Mouse (Mus musculus): ENCODE results near the gene Hnrnpul2. TPM values are rescaled to one million over a fixed set of nuclear protein-coding genes. Genes with fewer than 3 reads are reported as not detected.
A peak's percentile ranks its signal among the peaks of the same experiment; 100 is the strongest.

Gene Hnrnpul2
- polyA plus RNA-seq, 1 experiment from 2014 or later: 6.4 TPM

GRCm38 (mm10) chr19:8839908-8840791, 20.3 kb downstream of the Hnrnpul2 start:
- Histone ChIP-seq H3K27ac (peak overlapping the region; percentile 99), H3K9ac (peak overlapping the region; percentile 90), H3K4me3 (peak overlapping the region; percentile 65), H3K27me3 (no peaks in the 10 kb centered on the region), H3K4me2 (peak overlapping the region; percentile 83), H3K4me1 (peaks cover 27% of the 10 kb centered on the region), H3K9me3 (replicated peaks) (no peaks in the 10 kb centered on the region), H3K36me3 (ENCODE audit: poor library complexity, severe bottlenecking) (peaks cover 23% of the 10 kb centered on the region)
- WGBS: 18% methylated on average over 29 of the region's 29 CpGs
- ATAC-seq: peak; percentile 50

GRCm38 (mm10) chr19:8841012-8841411, 21.2 kb downstream of the Hnrnpul2 start:
- Histone ChIP-seq H3K4me3 (peak overlapping the region; percentile 65), H3K36me3 (ENCODE audit: poor library complexity, severe bottlenecking) (peaks cover 24% of the 10 kb centered on the region), H3K27ac (no peak overlapping the region; the same call in 1 of the 2 replicates), H3K4me1 (peaks cover 27% of the 10 kb centered on the region), H3K27me3 (no peaks in the 10 kb centered on the region), H3K9ac (peak overlapping the region; percentile 90), H3K9me3 (replicated peaks) (no peaks in the 10 kb centered on the region), H3K4me2 (peak overlapping the region; percentile 83)
- WGBS: 87% methylated on average over 7 of the region's 7 CpGs
- no peak for ATAC-seq

GRCm38 (mm10) chr19:8842961-8843360, 23.2 kb downstream of the Hnrnpul2 start:
- ATAC-seq: no peak
- no peaks in the 10 kb centered on the region for H3K27me3 ChIP-seq
- 83% methylated on average over 6 of the region's 6 CpGs for WGBS
- no peaks in the 10 kb centered on the region for H3K9me3 ChIP-seq (replicated peaks)
- no peak overlapping the region for H3K27ac ChIP-seq
- peak overlapping the region; percentile 46; the same call in 1 of the 2 replicates for H3K9ac ChIP-seq
- H3K4me2 ChIP-seq: no peak overlapping the region
- H3K4me3 ChIP-seq: no peak overlapping the region
- H3K36me3 ChIP-seq (ENCODE audit: poor library complexity, severe bottlenecking): peaks cover 40% of the 10 kb centered on the region
- H3K4me1 ChIP-seq: peaks cover 27% of the 10 kb centered on the region

GRCm38 (mm10) chr19:8844371-8845129, 24.7 kb downstream of the Hnrnpul2 start:
- Histone ChIP-seq H3K9me3 (replicated peaks) (no peaks in the 10 kb centered on the region), H3K36me3 (ENCODE audit: poor library complexity, severe bottlenecking) (peaks cover 50% of the 10 kb centered on the region)

GRCm38 (mm10) chr19:8848356-8848755, 28.5 kb downstream of the Hnrnpul2 start:
- Histone ChIP-seq H3K27ac (no peak overlapping the region), H3K4me3 (no peak overlapping the region), H3K36me3 (ENCODE audit: poor library complexity, severe bottlenecking) (peaks cover 40% of the 10 kb centered on the region), H3K27me3 (no peaks in the 10 kb centered on the region), H3K9ac (no peak overlapping the region), H3K4me2 (no peak overlapping the region), H3K4me1 (0 out of 2 replicates have a peak, but pooled peaks cover 3% of the 10 kb centered on the region), H3K9me3 (replicated peaks) (no peaks in the 10 kb centered on the region)
- 70% methylated on average over 5 of the region's 5 CpGs for whole genome bisulfite sequencing
- no peak for ATAC-seq

More at GRCm38 (mm10) chr19:8844371-8845129, 24.7 kb downstream of the Hnrnpul2 start:
- 69% methylated on average over 5 of the region's 5 CpGs for WGBS
- no peaks in the 10 kb centered on the region for H3K27me3 ChIP-seq
- no peak overlapping the region for H3K4me3 ChIP-seq
- H3K9ac ChIP-seq: no peak overlapping the region
- peaks cover 17% of the 10 kb centered on the region for H3K4me1 ChIP-seq
- no peak overlapping the region for H3K4me2 ChIP-seq
- H3K27ac ChIP-seq: no peak overlapping the region
- ATAC-seq: no peak

- H3K9ac ChIP-seq: peak within 1 kb of the TSS; percentile 8; the same call in 1 of the 2 replicates
- ATAC-seq: no peak
- 0 out of 2 replicates have a peak, but pooled peaks cover 3% of the 10 kb centered on the region for H3K4me1 ChIP-seq
- H3K27ac ChIP-seq: no peak within 1 kb of the TSS
- H3K4me2 ChIP-seq: no peak within 1 kb of the TSS
- H3K9me3 ChIP-seq (replicated peaks): no peaks in the 10 kb centered on the region
- peaks cover 35% of the 10 kb centered on the region for H3K36me3 ChIP-seq (ENCODE audit: poor library complexity, severe bottlenecking)
- H3K27me3 ChIP-seq: no peaks in the 10 kb centered on the region
- H3K4me3 ChIP-seq: no peak within 1 kb of the TSS
- 36% methylated on average over 7 of the region's 7 CpGs for WGBS
Observed at GRCm38 (mm10) chr19:8850402-8850901, 30.6 kb downstream of the Hnrnpul2 start, which contains the start of gene Lrrn4cl. TSS of gene Lrrn4cl (plus strand) at chr19:8850768.

- Histone ChIP-seq H3K4me1 (0 out of 2 replicates have a peak, but pooled peaks cover 3% of the 10 kb centered on the region), H3K27ac (no peak overlapping the region), H3K9ac (no peak overlapping the region), H3K4me2 (no peak overlapping the region), H3K4me3 (no peak overlapping the region), H3K9me3 (replicated peaks) (no peaks in the 10 kb centered on the region), H3K27me3 (no peaks in the 10 kb centered on the region), H3K36me3 (ENCODE audit: poor library complexity, severe bottlenecking) (peaks cover 24% of the 10 kb centered on the region)
- no peak for ATAC-seq
- 47% methylated on average over 7 of the region's 7 CpGs for WGBS
Observed at GRCm38 (mm10) chr19:8851639-8852038, 31.8 kb downstream of the Hnrnpul2 start.

- no peak overlapping the region for H3K4me2 ChIP-seq
- H3K36me3 ChIP-seq (ENCODE audit: poor library complexity, severe bottlenecking): peaks cover 16% of the 10 kb centered on the region
- no peaks in the 10 kb centered on the region for H3K9me3 ChIP-seq (replicated peaks)
- no peaks in the 10 kb centered on the region for H3K27me3 ChIP-seq
- WGBS: 67% methylated on average over 10 of the region's 10 CpGs
- H3K4me1 ChIP-seq: 0 out of 2 replicates have a peak, but pooled peaks cover 3% of the 10 kb centered on the region
- no peak overlapping the region for H3K9ac ChIP-seq
- H3K27ac ChIP-seq: no peak overlapping the region
- no peak for ATAC-seq
- no peak overlapping the region for H3K4me3 ChIP-seq
Observed at GRCm38 (mm10) chr19:8852236-8852928, 32.6 kb downstream of the Hnrnpul2 start.

GRCm38 (mm10) chr19:8853117-8853516, 33.3 kb downstream of the Hnrnpul2 start:
- Histone ChIP-seq H3K27me3 (no peaks in the 10 kb centered on the region), H3K4me3 (no peak overlapping the region), H3K4me2 (no peak overlapping the region), H3K4me1 (0 out of 2 replicates have a peak, but pooled peaks cover 3% of the 10 kb centered on the region), H3K27ac (no peak overlapping the region), H3K36me3 (ENCODE audit: poor library complexity, severe bottlenecking) (peaks cover 9% of the 10 kb centered on the region), H3K9me3 (replicated peaks) (no peaks in the 10 kb centered on the region), H3K9ac (no peak overlapping the region)
- no peak for ATAC-seq
- WGBS: 87% methylated on average over 3 of the region's 3 CpGs

- 42% methylated on average over 4 of the region's 4 CpGs for WGBS
- no peaks in the 10 kb centered on the region for H3K4me1 ChIP-seq
- H3K36me3 ChIP-seq (ENCODE audit: poor library complexity, severe bottlenecking): no peaks in the 10 kb centered on the region
- no peak overlapping the region for H3K9ac ChIP-seq
- H3K4me3 ChIP-seq: no peak overlapping the region
- no peaks in the 10 kb centered on the region for H3K27me3 ChIP-seq
- no peak overlapping the region for H3K27ac ChIP-seq
- no peak for ATAC-seq
- no peak overlapping the region for H3K4me2 ChIP-seq
- H3K9me3 ChIP-seq (replicated peaks): no peaks in the 10 kb centered on the region
Observed at GRCm38 (mm10) chr19:8857689-8858088, 37.9 kb downstream of the Hnrnpul2 start.

- Histone ChIP-seq H3K27ac (no peak overlapping the region), H3K4me1 (no peaks in the 10 kb centered on the region), H3K4me3 (no peak overlapping the region), H3K9ac (no peak overlapping the region), H3K27me3 (no peaks in the 10 kb centered on the region), H3K36me3 (ENCODE audit: poor library complexity, severe bottlenecking) (no peaks in the 10 kb centered on the region), H3K4me2 (no peak overlapping the region), H3K9me3 (replicated peaks) (no peaks in the 10 kb centered on the region)
- ATAC-seq: no peak
- 10% methylated on average over 1 of the region's 1 CpGs for WGBS
Observed at GRCm38 (mm10) chr19:8859018-8859417, 39.2 kb downstream of the Hnrnpul2 start.
